Mouse (Mus musculus) CH12.LX (cell line): ENCODE data around the gene Eif4g3. TPM values are rescaled to one million over a fixed set of nuclear protein-coding genes. Genes with fewer than 3 reads are reported as not detected.

ENCODE experiments used
- DNase-seq: peaks from one replicate; pipeline ENCODE4 v3.0.0-alpha.2; 2013; ENCODE audit errors: extremely low read depth
- H3K27ac ChIP-seq: 2 replicates; pipeline ENCODE4 v1.5.1; 2012; ENCODE audit warnings: low read depth, mild to moderate bottlenecking, control low read depth, moderate library complexity; ENCODE audit not compliant: insufficient read depth
- H3K27me3 ChIP-seq: replicated peaks from 2 replicates; pipeline ENCODE3; 2012; ENCODE audit warnings: inconsistent platforms
- H3K36me3 ChIP-seq, 2 experiments: replicated peaks in 1 of 2; 2 replicates each; pipeline versions ENCODE3 to v1.6.1; 2012; ENCODE audit warnings: inconsistent platforms in 1 of 2, low read length in 1 of 2, mild to moderate bottlenecking in 1 of 2, mixed read lengths in 1 of 2, moderate library complexity in 1 of 2; ENCODE audit not compliant: control insufficient read depth in 1 of 2, insufficient read depth in 1 of 2
- H3K4me1 ChIP-seq, 2 experiments: 2 replicates each; pipeline ENCODE4 v1.6.1; 2012; ENCODE audit warnings: inconsistent platforms in 1 of 2, moderate library complexity in 1 of 2; ENCODE audit not compliant: insufficient read depth in 2 of 2, control insufficient read depth in 1 of 2
- H3K4me2 ChIP-seq: 2 replicates; pipeline ENCODE4 v1.6.1; 2012; ENCODE audit warnings: low read depth, mild to moderate bottlenecking, control low read depth; ENCODE audit not compliant: poor library complexity, insufficient read depth, severe bottlenecking
- H3K4me3 ChIP-seq, 3 experiments: fragments of 150-350 bp in 1 of 3; sonication (generic) in 1 of 3; replicated peaks in 1 of 3; 2 replicates each; pipeline versions ENCODE3 to v1.5.1; 2011 to 2012; ENCODE audit warnings: low read depth in 2 of 3, low read length in 2 of 3, mild to moderate bottlenecking in 2 of 3, moderate library complexity in 2 of 3, control low read depth in 1 of 3, improper control_type of control experiment in 1 of 3, inconsistent platforms in 1 of 3, mixed read lengths in 1 of 3; ENCODE audit not compliant: poor library complexity in 1 of 3
- H3K79me2 ChIP-seq: replicated peaks from 2 replicates; pipeline ENCODE4 v1.6.1; 2012; ENCODE audit warnings: mild to moderate bottlenecking, moderate library complexity; ENCODE audit not compliant: control insufficient read depth, poor library complexity, insufficient read depth, severe bottlenecking; ENCODE audit errors: extremely low read depth
- H3K9ac ChIP-seq: 2 replicates; pipeline ENCODE4 v1.6.1; 2012; ENCODE audit warnings: low read depth, mild to moderate bottlenecking, control low read depth, moderate library complexity; ENCODE audit not compliant: insufficient read depth
- H3K9me3 ChIP-seq: replicated peaks from 2 replicates; pipeline ENCODE3; 2012; ENCODE audit warnings: low read length, inconsistent platforms, mixed read lengths
- CTCF ChIP-seq, 2 experiments: IDR thresholded peaks in 1 of 2; conservative IDR thresholded peaks in 1 of 2; 2 replicates each; pipeline ENCODE4 v1.5.1; 2011 to 2012; ENCODE audit warnings: low read depth in 2 of 2, low read length in 2 of 2, improper control_type of control experiment in 1 of 2, inconsistent platforms in 1 of 2, mild to moderate bottlenecking in 1 of 2, moderate library complexity in 1 of 2
- GABPA ChIP-seq: IDR thresholded peaks from 2 replicates; pipeline ENCODE4 v1.6.1; 2012; ENCODE audit warnings: low read depth, low read length, improper control_type of control experiment, inconsistent platforms; ENCODE audit not compliant: insufficient replicate concordance
- IRF4 ChIP-seq: IDR thresholded peaks from 2 replicates; pipeline ENCODE4 v1.6.1; 2014; ENCODE audit warnings: low read depth, mild to moderate bottlenecking, inconsistent platforms, low read length, improper control_type of control experiment
- JUN ChIP-seq: IDR thresholded peaks from 2 replicates; pipeline ENCODE4 v1.6.1; 2011; ENCODE audit warnings: low read depth, mild to moderate bottlenecking, low read length, improper control_type of control experiment, moderate library complexity; ENCODE audit not compliant: insufficient read depth
- JUND ChIP-seq: conservative IDR thresholded peaks from 2 replicates; pipeline ENCODE4 v1.6.1; 2011; ENCODE audit warnings: low read depth, low read length, improper control_type of control experiment
- KAT2A ChIP-seq: IDR thresholded peaks from 2 replicates; pipeline ENCODE4 v1.6.1; 2012; ENCODE audit warnings: low read length, improper control_type of control experiment, inconsistent platforms; ENCODE audit not compliant: insufficient replicate concordance
- MAFK ChIP-seq: IDR thresholded peaks from 2 replicates; pipeline ENCODE4 v1.6.1; 2011; ENCODE audit warnings: low read length, improper control_type of control experiment; ENCODE audit not compliant: insufficient replicate concordance
- MAX ChIP-seq: IDR thresholded peaks from 2 replicates; pipeline ENCODE4 v1.6.1; 2011; ENCODE audit warnings: low read length, improper control_type of control experiment
- MYC ChIP-seq: IDR thresholded peaks from 2 replicates; pipeline ENCODE4 v1.6.1; 2011; ENCODE audit warnings: low read depth, mild to moderate bottlenecking, improper control_type of control experiment, low read length
- NRF1 ChIP-seq: IDR thresholded peaks from 2 replicates; pipeline ENCODE4 v1.6.1; 2014; ENCODE audit warnings: low read depth, mild to moderate bottlenecking, inconsistent platforms, low read length, improper control_type of control experiment, moderate library complexity
- PAX5 ChIP-seq: IDR thresholded peaks from 2 replicates; pipeline ENCODE4 v1.6.1; 2012; ENCODE audit warnings: low read length, inconsistent platforms, mixed read lengths
- RAD21 ChIP-seq: IDR thresholded peaks from 2 replicates; pipeline ENCODE4 v1.6.1; 2011; ENCODE audit warnings: low read depth, mild to moderate bottlenecking, low read length, improper control_type of control experiment, moderate library complexity
- SIN3A ChIP-seq: IDR thresholded peaks from 2 replicates; pipeline ENCODE4 v1.6.1; 2012; ENCODE audit warnings: low read length, improper control_type of control experiment, inconsistent platforms
- SMC3 ChIP-seq: IDR thresholded peaks from 2 replicates; pipeline ENCODE4 v1.6.1; 2011; ENCODE audit warnings: low read depth, low read length, improper control_type of control experiment
- TBP ChIP-seq: conservative IDR thresholded peaks from 2 replicates; pipeline ENCODE4 v1.6.1; 2011; ENCODE audit warnings: low read depth, low read length, improper control_type of control experiment
- TCF12 ChIP-seq: IDR thresholded peaks from 2 replicates; pipeline ENCODE4 v1.6.1; 2014; ENCODE audit warnings: low read depth, mild to moderate bottlenecking, inconsistent platforms, low read length, improper control_type of control experiment
- UBTF ChIP-seq: IDR thresholded peaks from 2 replicates; pipeline ENCODE4 v1.6.1; 2012; ENCODE audit warnings: low read depth, mild to moderate bottlenecking, inconsistent platforms, low read length, improper control_type of control experiment, moderate library complexity
- USF1 ChIP-seq: IDR thresholded peaks from 2 replicates; pipeline ENCODE4 v1.6.1; 2014; ENCODE audit warnings: low read depth, mild to moderate bottlenecking, inconsistent platforms, low read length, improper control_type of control experiment
- ZC3H11A ChIP-seq: IDR thresholded peaks from 2 replicates; pipeline ENCODE4 v1.6.1; 2012; ENCODE audit warnings: low read depth, mild to moderate bottlenecking, inconsistent platforms, low read length, improper control_type of control experiment
- ZKSCAN1 ChIP-seq: IDR thresholded peaks from 2 replicates; pipeline ENCODE4 v1.6.1; 2012; ENCODE audit warnings: low read depth, inconsistent platforms, low read length, improper control_type of control experiment, borderline replicate concordance
- ZNF384 ChIP-seq: IDR thresholded peaks from 2 replicates; pipeline ENCODE4 v1.6.1; 2012; ENCODE audit warnings: low read depth, low read length, improper control_type of control experiment, inconsistent platforms
- dilution Hi-C: fragments of 300-500 bp; cut with MboI; formaldehyde crosslinking; loops from 2 replicates; pipeline ENCODE4 v1.14.3; 2020; ENCODE audit warnings: low sequenced_read_pairs; ENCODE audit not compliant: extremely low pct_unique_long_range_greater_than_20kb, extremely low pct_ligation_motif_present
- in situ Hi-C: fragments of 300-500 bp; cut with MboI; formaldehyde crosslinking; loops from 3 replicates; pipeline ENCODE4 v1.14.3; 2019; ENCODE audit warnings: low sequenced_read_pairs, low pct_ligation_motif_present, low pct_unique_long_range_greater_than_20kb, mixed read lengths
- polyA plus RNA-seq: library from polyadenylated mRNA; unstranded; fragments of >175 nt; gene quantifications from 2 replicates; pipeline ENCODE4 v1.2.1, GENCODE M21; 2012; ENCODE audit warnings: low read depth; ENCODE audit not compliant: insufficient read length
- total RNA-seq, 2 experiments: library from RNA; depleted of rRNA; stranded (reverse); fragments of 300-350 nt in 1 of 2; fragments of >200 nt in 1 of 2; gene quantifications; 2 replicates each; pipeline ENCODE4 v1.2.3; 2012 to 2014

Gene Eif4g3
- total and polyA plus RNA-seq, 3 experiments, result 10.8 to 47.2 (median 24.0) TPM

GRCm38 (mm10) chr4:138172686-138173085 lies 179.9 kb downstream of the Eif4g3 start:
- peak; percentile 70 for DNase-seq
- no peak overlapping the region for H3K4me3 ChIP-seq
- in situ Hi-C loops (no loop called here), dilution Hi-C loops (no loop called here)
- TF ChIP-seq TCF12 (no peak), MAFK (0 out of 2 replicates have a peak, but pooled peaks have one; percentile 50), MAX (peak; percentile 48; the same call in 1 of the 2 replicates), SIN3A (no peak), KAT2A (no peak), MYC (peak; percentile 64; the same call in 1 of the 2 replicates), ZNF384 (peak; percentile 95)
- H3K27me3 ChIP-seq, result no peaks in the 10 kb centered on the region
- no peaks in the 10 kb centered on the region for H3K9me3 ChIP-seq
- peaks cover 5 to 53% of the 10 kb centered on the region in 2 experiments; a peak in 3 of 4 replicates for H3K4me1 ChIP-seq
- no peak overlapping the region for H3K9ac ChIP-seq
- H3K36me3 ChIP-seq, result peaks cover 67 to 81% of the 10 kb centered on the region in 2 experiments
- H3K79me2 ChIP-seq, result no peaks in the 10 kb centered on the region
- H3K27ac ChIP-seq, result no peak overlapping the region
- no peak overlapping the region for H3K4me2 ChIP-seq

- no peaks in the 10 kb centered on the region for H3K27me3 ChIP-seq
- no peaks in the 10 kb centered on the region for H3K9me3 ChIP-seq
- TF ChIP-seq RAD21, result no peak
- no peak for TF ChIP-seq SMC3
- no peak for TF ChIP-seq ZC3H11A
- TF ChIP-seq JUND, result no peak
- TF ChIP-seq TBP, result no peak
- TF ChIP-seq ZKSCAN1, result no peak
- no peak for TF ChIP-seq JUN
- no peak for TF ChIP-seq UBTF
- TF ChIP-seq CTCF (conservative IDR thresholded peaks at IDR 0.05 in 1 of 2, IDR thresholded peaks at IDR 0.05 in 1 of 2; ENCODE audit: low read depth in 2 of 2, low read length in 2 of 2), result no peak
- no peak for TF ChIP-seq TCF12
- TF ChIP-seq USF1, result no peak
- TF ChIP-seq IRF4, result no peak
- TF ChIP-seq GABPA, result no peak
- no peak for TF ChIP-seq PAX5
- TF ChIP-seq NRF1, result no peak
- H3K4me3 ChIP-seq, result no peak overlapping the region
- dilution Hi-C loops (no loop called here), in situ Hi-C loops (no loop called here)
- H3K79me2 ChIP-seq, result no peaks in the 10 kb centered on the region
- H3K27ac ChIP-seq, result no peak overlapping the region
- H3K36me3 ChIP-seq, result peaks cover 72 to 94% of the 10 kb centered on the region in 2 experiments
- peaks cover 0 to 3% of the 10 kb centered on the region in 2 experiments; a peak in 1 of 4 replicates for H3K4me1 ChIP-seq
- H3K9ac ChIP-seq, result no peak overlapping the region
- DNase-seq, result no peak
- no peak overlapping the region for H3K4me2 ChIP-seq
Observed at GRCm38 (mm10) chr4:138179391-138179790, 186.6 kb downstream of the Eif4g3 start.
